Mouse (Mus musculus) liver, postnatal 0 days (tissue): ENCODE measurements around the gene Rassf8.

Experiments used
- CTCF ChIP-seq: sonication (generic); IDR thresholded peaks from 2 replicates; pipeline ENCODE4 v1.5.1; 2016; ENCODE audit warnings: antibody characterized with exemption, low read depth
- EP300 ChIP-seq: IDR thresholded peaks from 2 replicates; pipeline ENCODE4 v1.6.1; 2016; ENCODE audit warnings: antibody characterized with exemption, low read depth, mild to moderate bottlenecking

DNA sequence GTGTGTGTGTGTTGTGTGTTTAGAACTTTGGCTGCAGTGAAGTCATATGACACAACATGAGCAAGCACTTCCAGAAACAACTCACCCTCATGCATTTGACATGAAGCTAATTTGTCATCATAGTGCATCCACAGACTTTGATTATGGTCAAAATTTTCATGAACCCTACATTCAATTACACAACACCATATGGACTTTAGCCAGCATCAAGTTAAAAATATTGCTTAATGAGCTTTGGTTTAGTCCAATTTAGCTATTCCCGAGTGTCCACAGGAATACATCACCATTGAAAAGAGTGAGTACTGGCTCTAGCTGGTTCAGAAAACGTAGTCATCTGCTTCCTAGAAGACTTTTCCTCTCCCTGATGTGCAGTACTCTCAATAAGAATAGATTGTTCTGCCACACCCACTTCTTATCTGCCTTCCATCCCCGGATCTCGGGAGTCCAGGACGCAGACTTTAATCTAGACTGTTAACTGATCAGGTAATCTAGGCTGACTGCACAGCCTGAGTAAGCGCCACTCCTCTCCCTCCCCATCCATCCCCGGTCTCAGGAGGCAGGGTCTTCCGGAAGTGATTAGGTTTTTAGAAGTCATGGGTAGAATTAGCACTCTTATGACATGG lies 33.7 kb downstream of the Rassf8 start:
- TF ChIP-seq EP300: no peak
- TF ChIP-seq CTCF: no peak
